Mouse (Mus musculus) hindbrain, embryonic 16.5 days (tissue): ENCODE results near the gene Camsap1. TPM values are rescaled to one million over a fixed set of nuclear protein-coding genes. Genes with fewer than 3 reads are reported as not detected.

Source experiments
- ATAC-seq: fragments of 200-750 bp; cut with Nextera tagmentation; 2 replicates; pipeline ENCODE4 v1.8.0; 2017; ENCODE audit warnings: moderate TSS enrichment, moderate library complexity
- H3K27ac ChIP-seq: fragments of 300-500 bp; sonication (generic); 2 replicates; pipeline ENCODE4 v1.5.1; 2014; ENCODE audit warnings: low read depth, mild to moderate bottlenecking, control low read depth, low read length, moderate library complexity
- H3K27me3 ChIP-seq: fragments of 300-500 bp; sonication (generic); replicated peaks from 2 replicates; pipeline ENCODE4 v1.6.1; 2014; ENCODE audit warnings: low read length; ENCODE audit not compliant: control insufficient read depth, insufficient read depth
- H3K36me3 ChIP-seq: fragments of 300-500 bp; sonication (generic); 2 replicates; pipeline ENCODE4 v1.6.1; 2014; ENCODE audit warnings: mild to moderate bottlenecking, low read length, moderate library complexity, mixed read lengths; ENCODE audit not compliant: control insufficient read depth, insufficient read depth
- H3K4me1 ChIP-seq: fragments of 300-500 bp; sonication (generic); 2 replicates; pipeline ENCODE4 v1.6.1; 2014; ENCODE audit warnings: low read depth, low read length; ENCODE audit not compliant: control insufficient read depth, insufficient read depth
- H3K4me2 ChIP-seq: fragments of 300-500 bp; sonication (generic); 2 replicates; pipeline ENCODE4 v1.6.1; 2014; ENCODE audit warnings: mild to moderate bottlenecking, low read length, control low read depth, moderate library complexity
- H3K4me3 ChIP-seq: fragments of 300-500 bp; sonication (generic); 2 replicates; pipeline ENCODE4 v1.5.1; 2014; ENCODE audit warnings: mild to moderate bottlenecking, low read length, control low read depth, moderate library complexity
- H3K9ac ChIP-seq: fragments of 300-500 bp; sonication (generic); 2 replicates; pipeline ENCODE4 v1.6.1; 2014; ENCODE audit warnings: low read depth, mild to moderate bottlenecking, control low read depth, low read length, moderate library complexity
- H3K9me3 ChIP-seq: fragments of 300-500 bp; sonication (generic); 2 replicates; pipeline ENCODE4 v1.6.1; 2014; ENCODE audit warnings: mild to moderate bottlenecking, low read length, moderate library complexity; ENCODE audit not compliant: control insufficient read depth
- WGBS: fragments of 180-500 bp; shearing (Covaris S2); extraction: QIAGEN DNeasy Blood & Tissue Kit; methylation state at CpG from one replicate; pipeline ENCODE4 v1.1.7; 2014; 5-methylcytosine and 5-hydroxymethylcytosine counted together
- polyA plus RNA-seq: library from polyadenylated mRNA; unstranded; fragments of >200 nt; fragmentation: Nextera tagmentation; extraction: Ambion mirVana; gene quantifications from 2 replicates; pipeline ENCODE4 v1.2.1, GENCODE M21; 2015

Camsap1 gene
- polyA plus RNA-seq, 1 experiment from 2014 or later, result 23.6 TPM

GRCm38 (mm10) chr2:25986601-25987000, 3.5 kb upstream of the Camsap1 start:
- WGBS, result 59% methylated on average over 5 of the region's 5 CpGs

GRCm38 (mm10) chr2:25982426-25983091, 523 bp downstream of the Camsap1 start:
- Histone ChIP-seq H3K4me2 (peak overlapping the region; percentile 69), H3K36me3 (no peaks in the 10 kb centered on the region), H3K27me3 (no peaks in the 10 kb centered on the region), H3K9me3 (no peaks in the 10 kb centered on the region), H3K4me1 (peaks cover 40% of the 10 kb centered on the region), H3K9ac (peak overlapping the region; percentile 97), H3K4me3 (peak overlapping the region; percentile 82), H3K27ac (peak overlapping the region; percentile 92)
- peak; percentile 6 for ATAC-seq
- under 1% methylated on average over 54 of the region's 76 CpGs for WGBS

More at GRCm38 (mm10) chr2:25986601-25987000, 3.5 kb upstream of the Camsap1 start:
- Histone ChIP-seq H3K27me3 (no peaks in the 10 kb centered on the region), H3K4me2 (no peak overlapping the region), H3K4me1 (peaks cover 9% of the 10 kb centered on the region), H3K36me3 (no peaks in the 10 kb centered on the region), H3K4me3 (no peak overlapping the region), H3K27ac (no peak overlapping the region), H3K9me3 (no peaks in the 10 kb centered on the region), H3K9ac (no peak overlapping the region)
- no peak for ATAC-seq

- peaks cover 40% of the 10 kb centered on the region for H3K4me1 ChIP-seq
- no peaks in the 10 kb centered on the region for H3K9me3 ChIP-seq
- ATAC-seq, result no peak
- H3K27ac ChIP-seq, result peak overlapping the region; percentile 92
- no peaks in the 10 kb centered on the region for H3K27me3 ChIP-seq
- H3K36me3 ChIP-seq, result no peaks in the 10 kb centered on the region
- peak overlapping the region; percentile 82 for H3K4me3 ChIP-seq
- peak overlapping the region; percentile 97 for H3K9ac ChIP-seq
- 1% methylated on average over 16 of the region's 16 CpGs for WGBS
- H3K4me2 ChIP-seq, result peak overlapping the region; percentile 69
Observed at GRCm38 (mm10) chr2:25982052-25982425, 1.0 kb downstream of the Camsap1 start.

GRCm38 (mm10) chr2:25978997-25979396, 4.1 kb downstream of the Camsap1 start:
- Histone ChIP-seq H3K4me3 (no peak overlapping the region), H3K4me1 (peaks cover 34% of the 10 kb centered on the region), H3K27me3 (no peaks in the 10 kb centered on the region), H3K36me3 (no peaks in the 10 kb centered on the region), H3K27ac (no peak overlapping the region), H3K4me2 (no peak overlapping the region), H3K9ac (no peak overlapping the region), H3K9me3 (no peaks in the 10 kb centered on the region)
- 81% methylated on average over 4 of the region's 4 CpGs for WGBS
- no peak for ATAC-seq

- ATAC-seq, result no peak
- Histone ChIP-seq H3K27me3 (no peaks in the 10 kb centered on the region), H3K9ac (no peak overlapping the region), H3K4me3 (no peak overlapping the region), H3K27ac (no peak overlapping the region), H3K4me1 (peaks cover 33% of the 10 kb centered on the region), H3K9me3 (no peaks in the 10 kb centered on the region), H3K4me2 (no peak overlapping the region), H3K36me3 (no peaks in the 10 kb centered on the region)
- 83% methylated on average over 7 of the region's 7 CpGs for WGBS
Observed at GRCm38 (mm10) chr2:25977587-25978239, 5.4 kb downstream of the Camsap1 start.

- Histone ChIP-seq H3K9ac (no peak overlapping the region), H3K4me1 (peaks cover 18% of the 10 kb centered on the region), H3K27ac (no peak overlapping the region), H3K36me3 (no peaks in the 10 kb centered on the region), H3K9me3 (no peaks in the 10 kb centered on the region), H3K27me3 (no peaks in the 10 kb centered on the region), H3K4me3 (no peak overlapping the region), H3K4me2 (no peak overlapping the region)
- no peak for ATAC-seq
- WGBS, result 87% methylated on average over 4 of the region's 4 CpGs
Observed at GRCm38 (mm10) chr2:25975141-25975770, 7.8 kb downstream of the Camsap1 start.

- WGBS, result 85% methylated on average over 2 of the region's 2 CpGs
- H3K4me2 ChIP-seq, result no peak overlapping the region
- no peaks in the 10 kb centered on the region for H3K9me3 ChIP-seq
- peaks cover 7% of the 10 kb centered on the region for H3K36me3 ChIP-seq
- peak; percentile 37; the same call in 1 of the 2 replicates for ATAC-seq
- no peak overlapping the region for H3K9ac ChIP-seq
- H3K27ac ChIP-seq, result no peak overlapping the region
- H3K27me3 ChIP-seq, result no peaks in the 10 kb centered on the region
- no peak overlapping the region for H3K4me3 ChIP-seq
- no peaks in the 10 kb centered on the region; the same call in none of the 2 replicates for H3K4me1 ChIP-seq
Observed at GRCm38 (mm10) chr2:25970426-25970825, 12.7 kb downstream of the Camsap1 start.

GRCm38 (mm10) chr2:25969319-25969718, 13.8 kb downstream of the Camsap1 start:
- H3K27ac ChIP-seq, result no peak overlapping the region
- peaks cover 17% of the 10 kb centered on the region for H3K36me3 ChIP-seq
- H3K4me2 ChIP-seq, result no peak overlapping the region
- H3K27me3 ChIP-seq, result no peaks in the 10 kb centered on the region
- ATAC-seq, result no peak
- no peaks in the 10 kb centered on the region; the same call in none of the 2 replicates for H3K4me1 ChIP-seq
- H3K9me3 ChIP-seq, result no peaks in the 10 kb centered on the region
- H3K9ac ChIP-seq, result no peak overlapping the region
- H3K4me3 ChIP-seq, result no peak overlapping the region
- WGBS, result 97% methylated on average over 4 of the region's 4 CpGs

- no peak overlapping the region for H3K27ac ChIP-seq
- no peak for ATAC-seq
- H3K4me1 ChIP-seq, result no peaks in the 10 kb centered on the region
- no peak overlapping the region for H3K4me3 ChIP-seq
- H3K27me3 ChIP-seq, result no peaks in the 10 kb centered on the region
- WGBS, result 98% methylated on average over 3 of the region's 3 CpGs
- H3K4me2 ChIP-seq, result no peak overlapping the region
- no peak overlapping the region for H3K9ac ChIP-seq
- peaks cover 21% of the 10 kb centered on the region for H3K36me3 ChIP-seq
- no peaks in the 10 kb centered on the region for H3K9me3 ChIP-seq
Observed at GRCm38 (mm10) chr2:25949291-25949690, 33.8 kb downstream of the Camsap1 start.
